Mouse (Mus musculus): ENCODE measurements around the gene Fstl4. TPM values are rescaled to one million over a fixed set of nuclear protein-coding genes. Genes with fewer than 3 reads are reported as not detected.

The Fstl4 gene
- polyA plus RNA-seq, 1 experiment from 2014 or later = 8.5 TPM

GRCm38 (mm10) chr11:52773073-52773472, 8.6 kb downstream of the Fstl4 start:
- no peak for DNase-seq
- H3K36me3 ChIP-seq (ENCODE audit: insufficient read depth) = no peaks in the 10 kb centered on the region
- TF ChIP-seq CTCF (IDR thresholded peaks at IDR 0.05; ENCODE audit: low read depth) = no peak
- 77% methylated on average over 3 of the region's 3 CpGs for WGBS
- no peak overlapping the region for H3K27ac ChIP-seq (ENCODE audit: low read depth)
- H3K9ac ChIP-seq = no peak overlapping the region
- no peak overlapping the region for H3K4me2 ChIP-seq
- ATAC-seq (ENCODE audit: insufficient read depth) = no peak
- H3K4me1 ChIP-seq (ENCODE audit: insufficient read depth) = no peaks in the 10 kb centered on the region
- H3K9me3 ChIP-seq (ENCODE audit: low read depth, low read length) = no peaks in the 10 kb centered on the region
- no peaks in the 10 kb centered on the region for H3K27me3 ChIP-seq (ENCODE audit: insufficient read depth, low read length)
- H3K4me3 ChIP-seq (ENCODE audit: low read depth, low read length) = no peak overlapping the region

DNA sequence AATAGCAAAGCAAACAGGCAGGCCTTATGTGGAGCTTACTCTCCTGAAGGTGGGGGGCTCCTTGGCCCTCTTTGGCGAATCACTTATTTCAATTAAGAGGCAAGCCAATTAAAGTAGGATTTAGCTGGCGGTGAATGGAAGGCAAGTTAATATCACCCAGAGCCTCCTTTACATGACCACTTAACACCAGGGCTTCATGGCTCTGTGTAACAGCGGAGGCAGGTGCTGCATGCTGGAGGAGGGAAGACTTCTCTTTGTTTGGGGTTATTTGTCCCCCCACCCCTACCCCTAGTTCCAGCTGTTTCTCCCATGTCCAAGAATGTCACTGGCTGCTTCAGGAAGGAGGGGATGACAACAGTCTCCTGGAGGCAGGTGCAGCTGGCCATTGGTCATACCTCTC, 10.9 kb downstream of the Fstl4 start:
- Histone ChIP-seq H3K27me3 (ENCODE audit: insufficient read depth, low read length) (no peaks in the 10 kb centered on the region), H3K4me2 (no peak overlapping the region), H3K9me3 (ENCODE audit: low read depth, low read length) (no peaks in the 10 kb centered on the region), H3K36me3 (ENCODE audit: insufficient read depth) (no peaks in the 10 kb centered on the region), H3K9ac (no peak overlapping the region), H3K4me1 (ENCODE audit: insufficient read depth) (no peaks in the 10 kb centered on the region), H3K4me3 (ENCODE audit: low read depth, low read length) (no peak overlapping the region), H3K27ac (ENCODE audit: low read depth) (no peak overlapping the region)
- TF ChIP-seq CTCF (IDR thresholded peaks at IDR 0.05; ENCODE audit: low read depth) = no peak
- 82% methylated on average over 3 of the region's 3 CpGs for WGBS
- ATAC-seq (ENCODE audit: insufficient read depth) = no peak
- no peak for DNase-seq

- Histone ChIP-seq H3K4me2 (no peak overlapping the region), H3K27ac (ENCODE audit: low read depth) (no peak overlapping the region), H3K4me3 (ENCODE audit: low read depth, low read length) (no peak overlapping the region), H3K9ac (no peak overlapping the region), H3K27me3 (ENCODE audit: insufficient read depth, low read length) (no peaks in the 10 kb centered on the region), H3K9me3 (ENCODE audit: low read depth, low read length) (no peaks in the 10 kb centered on the region), H3K4me1 (ENCODE audit: insufficient read depth) (no peaks in the 10 kb centered on the region), H3K36me3 (ENCODE audit: insufficient read depth) (no peaks in the 10 kb centered on the region)
- ATAC-seq (ENCODE audit: insufficient read depth) (no peak), DNase-seq (no peak)
- 86% methylated on average over 5 of the region's 5 CpGs for WGBS
- TF ChIP-seq CTCF (IDR thresholded peaks at IDR 0.05; ENCODE audit: low read depth) = no peak
Observed at GRCm38 (mm10) chr11:52782426-52782825, 18.0 kb downstream of the Fstl4 start.

DNA sequence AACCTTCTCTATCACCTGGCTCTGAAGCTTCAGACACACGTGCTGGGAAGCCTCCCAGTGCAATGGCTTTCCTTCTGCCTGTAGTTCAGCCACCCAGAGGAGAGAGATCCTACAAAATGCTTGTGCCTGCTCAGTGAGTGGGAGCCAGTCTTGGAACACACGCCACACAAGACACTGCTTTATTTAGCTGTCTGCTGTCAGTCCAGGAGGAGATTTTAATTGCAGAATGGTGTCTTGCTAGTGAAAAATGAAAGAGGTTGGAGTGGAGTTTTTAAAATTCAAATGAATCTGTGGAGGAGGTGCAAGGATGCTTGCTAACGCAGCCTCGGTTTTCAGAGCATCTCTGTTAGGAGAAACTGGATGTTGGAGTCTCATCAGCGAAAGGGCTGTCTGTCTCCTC, 29.9 kb downstream of the Fstl4 start:
- no peaks in the 10 kb centered on the region for H3K4me1 ChIP-seq (ENCODE audit: insufficient read depth)
- no peak overlapping the region for H3K9ac ChIP-seq
- no peak overlapping the region for H3K4me3 ChIP-seq (ENCODE audit: low read depth, low read length)
- no peaks in the 10 kb centered on the region for H3K36me3 ChIP-seq (ENCODE audit: insufficient read depth)
- H3K9me3 ChIP-seq (ENCODE audit: low read depth, low read length) = no peaks in the 10 kb centered on the region
- 71% methylated on average over 5 of the region's 5 CpGs for WGBS
- H3K27me3 ChIP-seq (ENCODE audit: insufficient read depth, low read length) = no peaks in the 10 kb centered on the region
- H3K27ac ChIP-seq (ENCODE audit: low read depth) = no peak overlapping the region
- no peak for ATAC-seq (ENCODE audit: insufficient read depth)
- no peak overlapping the region for H3K4me2 ChIP-seq
- no peak for TF ChIP-seq CTCF (IDR thresholded peaks at IDR 0.05; ENCODE audit: low read depth)
- no peak for DNase-seq

DNA sequence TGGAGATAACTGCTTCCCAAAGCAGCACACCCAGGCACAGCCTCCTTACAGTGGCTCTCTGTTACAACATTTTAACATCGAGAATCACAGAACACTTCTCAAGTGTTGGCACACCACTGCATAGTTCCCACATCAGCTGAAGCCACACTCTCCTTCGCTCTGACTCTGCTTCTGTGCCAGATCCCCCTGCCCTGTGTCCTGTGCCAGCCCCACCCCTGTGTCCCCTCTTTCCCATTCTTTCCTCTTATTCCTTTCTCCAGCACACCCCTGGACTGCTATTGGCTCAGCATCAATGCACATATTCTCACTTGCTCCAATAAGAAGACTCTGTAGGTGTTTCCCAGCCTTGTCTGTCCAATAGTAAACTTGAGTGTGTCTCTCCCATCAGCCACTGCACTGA, 45.1 kb downstream of the Fstl4 start:
- Histone ChIP-seq H3K9me3 (ENCODE audit: low read depth, low read length) (no peaks in the 10 kb centered on the region), H3K4me3 (ENCODE audit: low read depth, low read length) (no peak overlapping the region), H3K27ac (ENCODE audit: low read depth) (no peak overlapping the region), H3K9ac (no peak overlapping the region), H3K27me3 (ENCODE audit: insufficient read depth, low read length) (no peaks in the 10 kb centered on the region), H3K4me1 (ENCODE audit: insufficient read depth) (no peaks in the 10 kb centered on the region), H3K36me3 (ENCODE audit: insufficient read depth) (no peaks in the 10 kb centered on the region), H3K4me2 (no peak overlapping the region)
- DNase-seq (no peak), ATAC-seq (ENCODE audit: insufficient read depth) (no peak)
- WGBS = 72% methylated on average over 2 of the region's 2 CpGs
- no peak for TF ChIP-seq CTCF (IDR thresholded peaks at IDR 0.05; ENCODE audit: low read depth)

DNA sequence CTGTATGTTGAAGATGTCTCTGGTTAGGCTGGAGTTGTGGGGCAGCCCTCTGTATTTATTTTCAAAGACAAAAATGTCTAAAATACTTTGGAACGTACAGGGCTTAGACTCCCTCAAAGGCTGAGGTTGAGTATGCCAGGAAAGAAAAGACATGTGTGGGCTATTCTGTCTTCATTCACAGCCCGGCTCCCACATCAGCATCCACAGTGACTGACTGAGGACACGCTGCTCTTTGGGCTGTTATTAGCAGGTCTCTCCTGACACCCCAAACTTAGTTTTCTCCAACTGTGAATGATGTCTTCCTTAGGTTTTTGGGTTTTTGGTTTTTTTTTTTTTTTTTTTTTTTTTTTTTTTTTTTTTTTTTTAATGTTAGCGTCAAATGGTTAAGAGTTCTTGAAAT, 51.6 kb downstream of the Fstl4 start:
- ATAC-seq (ENCODE audit: insufficient read depth) = no peak
- H3K4me3 ChIP-seq (ENCODE audit: low read depth, low read length) = no peak overlapping the region
- no peaks in the 10 kb centered on the region for H3K4me1 ChIP-seq (ENCODE audit: insufficient read depth)
- no peak for TF ChIP-seq CTCF (IDR thresholded peaks at IDR 0.05; ENCODE audit: low read depth)
- no peaks in the 10 kb centered on the region for H3K27me3 ChIP-seq (ENCODE audit: insufficient read depth, low read length)
- H3K36me3 ChIP-seq (ENCODE audit: insufficient read depth) = no peaks in the 10 kb centered on the region
- H3K9ac ChIP-seq = no peak overlapping the region
- H3K27ac ChIP-seq (ENCODE audit: low read depth) = no peak overlapping the region
- H3K4me2 ChIP-seq = no peak overlapping the region
- no peak for DNase-seq
- 83% methylated on average over 4 of the region's 4 CpGs for WGBS
- no peaks in the 10 kb centered on the region for H3K9me3 ChIP-seq (ENCODE audit: low read depth, low read length)

GRCm38 (mm10) chr11:52820336-52820905, 56.0 kb downstream of the Fstl4 start:
- no peaks in the 10 kb centered on the region for H3K9me3 ChIP-seq (ENCODE audit: low read depth, low read length)
- no peak overlapping the region for H3K4me2 ChIP-seq
- no peaks in the 10 kb centered on the region for H3K4me1 ChIP-seq (ENCODE audit: insufficient read depth)
- ATAC-seq (ENCODE audit: insufficient read depth) (no peak), DNase-seq (peak; percentile 5)
- no peak overlapping the region for H3K27ac ChIP-seq (ENCODE audit: low read depth)
- H3K4me3 ChIP-seq (ENCODE audit: low read depth, low read length) = no peak overlapping the region
- no peaks in the 10 kb centered on the region for H3K36me3 ChIP-seq (ENCODE audit: insufficient read depth)
- H3K9ac ChIP-seq = no peak overlapping the region
- WGBS = 8% methylated on average over 2 of the region's 2 CpGs
- no peaks in the 10 kb centered on the region for H3K27me3 ChIP-seq (ENCODE audit: insufficient read depth, low read length)
- no peak for TF ChIP-seq CTCF (IDR thresholded peaks at IDR 0.05; ENCODE audit: low read depth)

DNA sequence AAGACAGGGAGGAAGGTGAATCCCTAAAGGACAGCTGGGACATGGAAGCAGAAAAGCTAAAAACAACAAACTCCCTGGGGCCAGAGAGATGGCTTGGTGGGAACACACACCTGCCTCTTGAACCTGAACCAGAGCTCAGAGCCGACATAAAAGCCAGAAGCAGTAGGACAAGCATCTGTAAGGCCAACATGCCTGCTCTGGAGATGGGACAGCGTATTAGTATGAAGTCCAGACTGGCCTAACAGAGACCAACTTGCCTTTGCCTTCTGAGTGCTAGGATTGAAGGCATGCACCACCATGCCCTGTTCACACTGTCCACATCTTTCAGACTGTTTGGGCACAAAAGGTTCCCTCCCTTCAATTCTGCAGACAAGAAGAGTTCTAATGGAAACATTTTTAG, 62.2 kb downstream of the Fstl4 start:
- no peak for DNase-seq
- Histone ChIP-seq H3K27ac (ENCODE audit: low read depth) (no peak overlapping the region), H3K4me3 (ENCODE audit: low read depth, low read length) (no peak overlapping the region), H3K9ac (no peak overlapping the region), H3K4me1 (ENCODE audit: insufficient read depth) (no peaks in the 10 kb centered on the region), H3K4me2 (no peak overlapping the region), H3K36me3 (ENCODE audit: insufficient read depth) (no peaks in the 10 kb centered on the region), H3K27me3 (ENCODE audit: insufficient read depth, low read length) (no peaks in the 10 kb centered on the region), H3K9me3 (ENCODE audit: low read depth, low read length) (no peaks in the 10 kb centered on the region)
- no peak for TF ChIP-seq CTCF (IDR thresholded peaks at IDR 0.05; ENCODE audit: low read depth)
- WGBS = 82% methylated on average over 2 of the region's 2 CpGs
- ATAC-seq (ENCODE audit: insufficient read depth) = no peak

Measured in lung, embryonic 14.5 days (tissue).